Mouse (Mus musculus): ENCODE measurements around the gene R3hcc1l.

The R3hcc1l gene

GRCm38 (mm10) chr19:42540649-42541048 is 22.1 kb downstream of the R3hcc1l start:
- no peak for DNase-seq (ENCODE audit: low read depth, low spot score)

GRCm38 (mm10) chr19:42558701-42559100 is 40.1 kb downstream of the R3hcc1l start:
- no peak for DNase-seq (ENCODE audit: low read depth, low spot score)

- DNase-seq (ENCODE audit: low read depth, low spot score): no peak
Observed at GRCm38 (mm10) chr19:42561991-42562390, 43.4 kb downstream of the R3hcc1l start.

DNA sequence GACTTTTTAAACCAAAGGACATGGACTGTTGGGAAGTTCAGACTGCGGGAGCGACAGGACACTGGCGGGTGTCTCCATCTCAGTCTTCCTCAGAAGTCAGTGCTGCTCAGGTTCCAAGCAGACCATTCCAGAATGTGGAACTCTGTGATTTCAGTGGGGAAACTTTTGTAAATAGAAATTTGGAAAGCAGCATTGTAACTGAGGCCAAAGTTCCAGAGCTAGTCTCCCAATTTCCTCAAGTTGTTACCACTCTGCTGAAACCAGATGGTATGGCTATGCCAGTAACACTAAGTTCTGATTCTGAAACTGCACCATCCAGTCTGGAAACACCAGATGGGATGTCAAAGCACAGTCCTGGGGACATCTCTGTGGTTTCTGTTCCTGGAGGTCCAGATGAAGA is 44.4 kb downstream of the R3hcc1l start:
- no peak for DNase-seq (ENCODE audit: low read depth, low spot score)

DNA sequence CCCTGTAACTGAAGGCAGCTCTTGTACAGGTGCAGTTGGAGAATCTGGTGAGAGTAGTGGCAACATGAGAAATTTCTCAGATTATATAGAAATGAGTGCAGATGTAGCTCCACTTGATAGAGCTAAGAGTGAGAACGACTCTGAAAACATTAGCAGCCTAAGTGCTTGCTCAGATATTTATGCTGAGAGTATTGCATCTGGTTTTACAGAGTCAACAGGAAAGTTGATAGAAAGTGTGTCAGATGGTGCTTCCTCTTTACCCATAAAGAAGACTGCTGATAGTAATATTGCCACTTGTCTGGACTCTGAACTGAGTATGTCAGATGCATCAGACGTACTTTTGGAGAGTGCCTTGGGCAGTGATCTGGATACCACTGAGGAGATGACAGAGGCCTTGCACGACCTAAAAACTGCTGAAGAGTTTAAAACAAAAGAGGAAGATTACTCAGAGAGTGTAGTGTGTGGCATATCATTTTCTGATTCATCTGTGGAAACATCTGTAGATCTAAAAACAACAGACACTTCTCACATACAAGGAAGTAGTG is 45.2 kb downstream of the R3hcc1l start:
- DNase-seq (ENCODE audit: low read depth, low spot score): no peak

DNA sequence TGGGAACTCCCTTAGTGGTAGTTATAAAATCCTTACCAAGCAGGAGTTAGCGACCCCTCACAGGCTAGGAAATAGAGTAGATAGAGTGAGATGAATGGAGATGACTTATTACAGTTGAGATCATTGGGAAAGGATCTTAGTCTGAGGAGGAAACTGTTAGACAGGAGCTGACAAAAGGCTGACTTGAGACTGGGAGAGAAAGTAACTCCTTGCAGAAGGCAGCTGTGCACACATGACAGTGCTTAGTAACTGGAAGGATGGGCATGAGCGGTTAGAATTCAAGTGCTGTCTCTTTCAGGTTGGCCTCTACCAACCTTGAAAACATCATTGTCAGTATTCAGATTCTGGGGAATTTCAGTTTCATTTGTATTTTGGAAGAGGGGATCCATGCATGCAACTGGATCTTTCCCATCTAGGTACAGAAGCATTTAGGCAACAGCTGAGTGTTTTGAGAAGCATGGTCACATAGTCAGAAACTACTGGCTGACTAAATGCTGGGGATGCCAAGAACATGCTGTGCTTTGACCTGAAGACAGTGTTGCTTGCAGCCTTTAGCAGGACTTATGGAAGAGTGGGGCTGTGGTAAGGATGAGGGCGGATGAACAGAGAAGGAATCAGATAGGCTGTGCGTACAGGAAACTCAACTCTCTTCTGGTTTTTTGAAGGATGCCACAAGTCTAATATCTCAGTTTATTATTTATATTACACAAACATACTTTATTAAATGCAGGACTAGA is 47.9 kb downstream of the R3hcc1l start:
- no peak for DNase-seq (ENCODE audit: low read depth, low spot score)

- DNase-seq (ENCODE audit: low read depth, low spot score): no peak
Observed at GRCm38 (mm10) chr19:42567020-42567419, 48.5 kb downstream of the R3hcc1l start.

GRCm38 (mm10) chr19:42569076-42569475 is 50.5 kb downstream of the R3hcc1l start:
- no peak for DNase-seq (ENCODE audit: low read depth, low spot score)

GRCm38 (mm10) chr19:42571291-42571690 is 52.7 kb downstream of the R3hcc1l start:
- DNase-seq (ENCODE audit: low read depth, low spot score): no peak

- DNase-seq (ENCODE audit: low read depth, low spot score): no peak
Observed at GRCm38 (mm10) chr19:42575317-42575716, 56.8 kb downstream of the R3hcc1l start.

DNA sequence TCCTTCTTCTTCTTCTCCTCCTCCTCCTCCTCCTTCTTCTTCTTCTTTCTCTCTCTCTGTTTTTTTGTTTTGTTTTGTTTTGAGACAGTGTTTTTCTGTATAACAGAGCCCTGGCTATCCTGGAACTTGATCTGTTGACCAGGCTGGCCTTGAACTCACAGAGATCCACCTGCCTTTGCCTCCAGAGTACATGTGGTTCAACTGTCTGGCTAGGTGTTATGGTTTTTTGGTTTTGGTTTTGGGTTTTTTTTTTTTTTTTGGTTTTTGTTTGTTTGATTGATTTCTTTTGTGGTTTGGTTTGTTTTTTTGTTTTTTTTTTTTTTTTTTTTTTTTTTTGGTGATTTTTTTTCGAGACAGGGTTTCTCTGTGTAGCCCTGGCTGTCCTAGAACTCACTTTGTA is 58.3 kb downstream of the R3hcc1l start:
- DNase-seq (ENCODE audit: low read depth, low spot score): no peak

DNA sequence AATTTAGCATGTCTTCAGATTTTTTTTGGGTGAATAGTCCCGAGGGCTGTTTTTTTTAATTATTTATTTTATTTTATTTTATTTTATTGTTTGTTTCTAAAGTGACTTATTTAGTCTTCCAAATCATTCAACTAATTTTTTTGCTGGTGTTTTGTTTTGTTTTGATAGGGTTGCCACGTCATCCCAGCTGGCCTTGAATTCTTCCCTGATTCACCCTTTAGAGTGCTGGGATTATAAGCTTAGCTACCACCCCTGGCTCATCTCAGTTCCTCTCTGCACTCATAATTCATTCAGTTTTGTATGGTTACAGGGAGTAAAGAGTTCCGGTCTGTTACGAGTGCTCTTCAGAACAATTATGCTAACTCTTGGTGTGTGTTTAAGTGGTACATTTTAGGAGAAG is 60.1 kb downstream of the R3hcc1l start:
- no peak for DNase-seq (ENCODE audit: low read depth, low spot score)

DNA sequence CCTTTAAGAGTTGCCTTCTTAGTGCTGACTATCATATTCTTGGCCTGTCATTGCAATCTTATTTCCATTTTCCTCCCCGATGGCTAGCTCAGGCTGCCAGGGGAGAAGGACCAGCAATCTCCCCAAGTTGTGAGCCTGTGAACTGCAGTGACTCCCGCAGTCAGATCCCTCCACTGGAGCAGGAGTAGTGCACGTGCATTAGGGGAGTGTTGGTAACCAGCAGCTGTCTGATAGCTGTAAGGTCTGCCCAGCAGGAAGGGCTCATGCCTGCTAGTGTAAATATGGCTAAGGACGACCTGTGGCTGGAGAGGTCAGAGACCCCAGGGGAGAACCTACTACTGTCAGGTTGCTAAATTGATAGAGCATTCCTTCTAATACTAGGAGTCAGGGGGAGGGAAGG is 62.1 kb downstream of the R3hcc1l start:
- DNase-seq (ENCODE audit: low read depth, low spot score): no peak

- no peak for DNase-seq (ENCODE audit: low read depth, low spot score)
Observed at GRCm38 (mm10) chr19:42582811-42583370, 64.3 kb downstream of the R3hcc1l start.

- no peak for DNase-seq (ENCODE audit: low read depth, low spot score)
Observed at GRCm38 (mm10) chr19:42583677-42584076, 65.1 kb downstream of the R3hcc1l start.

- DNase-seq (ENCODE audit: low read depth, low spot score): no peak
Observed at GRCm38 (mm10) chr19:42584188-42584587, 65.6 kb downstream of the R3hcc1l start.

GRCm38 (mm10) chr19:42587704-42588103 is 69.1 kb downstream of the R3hcc1l start:
- no peak for DNase-seq (ENCODE audit: low read depth, low spot score)

- no peak for DNase-seq (ENCODE audit: low read depth, low spot score)
Observed at GRCm38 (mm10) chr19:42589246-42589645, 70.7 kb downstream of the R3hcc1l start.

DNA sequence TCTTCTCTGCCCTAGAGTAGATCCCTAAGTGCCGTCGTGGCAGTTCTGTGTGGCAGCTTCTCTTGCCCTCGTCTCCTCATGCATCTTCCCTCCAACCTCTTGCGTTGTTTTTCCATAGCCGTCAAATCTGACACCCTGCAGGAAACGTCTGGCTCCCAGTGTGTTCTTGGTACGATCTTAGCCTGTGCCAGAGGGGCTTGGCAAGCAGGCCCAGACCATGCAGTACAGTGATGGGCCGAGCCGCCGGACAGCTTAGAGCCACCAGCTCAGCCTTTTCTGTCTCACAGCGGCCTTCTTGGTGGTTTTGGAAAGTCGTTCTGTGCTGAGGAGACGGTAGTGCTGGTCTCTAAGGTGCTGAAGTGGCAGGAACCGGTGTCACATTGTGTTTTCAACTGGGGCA is 73.0 kb downstream of the R3hcc1l start:
- no peak for DNase-seq (ENCODE audit: low read depth, low spot score)

- DNase-seq (ENCODE audit: low read depth, low spot score): no peak
Observed at GRCm38 (mm10) chr19:42593456-42593855, 74.9 kb downstream of the R3hcc1l start.

DNA sequence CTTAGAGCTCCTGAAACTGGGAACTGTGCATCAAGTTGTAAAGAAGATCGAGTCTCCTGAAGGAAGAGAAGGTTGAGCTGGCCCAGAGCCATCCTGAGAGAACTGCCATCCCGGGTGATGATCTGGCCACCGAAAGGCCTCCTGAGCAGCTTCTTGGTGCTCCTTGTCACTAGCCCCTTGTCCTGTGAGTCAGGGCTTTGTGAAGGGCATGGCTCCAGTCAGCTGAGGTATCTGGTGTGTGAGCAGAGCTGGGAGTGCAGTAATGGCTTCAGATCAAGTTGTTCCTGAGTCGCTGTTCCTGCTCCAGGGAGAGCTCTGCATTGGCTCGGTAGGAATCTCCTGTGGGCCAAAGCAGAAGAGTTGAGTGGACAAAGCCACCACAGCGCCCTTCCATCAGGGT is 76.5 kb downstream of the R3hcc1l start:
- DNase-seq (ENCODE audit: low read depth, low spot score): no peak

DNA sequence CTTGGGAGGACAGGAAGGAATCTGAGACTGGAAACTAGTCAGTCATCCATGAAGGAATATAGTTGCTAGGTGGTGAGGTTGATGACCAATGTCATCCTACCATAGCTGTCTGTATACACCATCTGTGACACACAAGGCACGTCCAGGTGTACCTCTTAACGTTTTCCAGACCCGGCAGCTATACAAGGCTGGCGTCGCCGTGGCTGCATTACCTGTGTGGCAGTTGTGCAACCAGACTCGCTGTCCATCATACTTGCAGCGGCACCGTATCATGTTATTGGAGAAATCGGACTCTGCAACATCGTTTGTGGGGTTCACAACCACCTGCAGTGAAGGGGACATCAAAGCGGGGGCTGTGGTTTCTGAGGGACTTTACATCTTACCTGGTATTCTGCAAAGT is 78.7 kb downstream of the R3hcc1l start:
- DNase-seq (ENCODE audit: low read depth, low spot score): no peak

DNA sequence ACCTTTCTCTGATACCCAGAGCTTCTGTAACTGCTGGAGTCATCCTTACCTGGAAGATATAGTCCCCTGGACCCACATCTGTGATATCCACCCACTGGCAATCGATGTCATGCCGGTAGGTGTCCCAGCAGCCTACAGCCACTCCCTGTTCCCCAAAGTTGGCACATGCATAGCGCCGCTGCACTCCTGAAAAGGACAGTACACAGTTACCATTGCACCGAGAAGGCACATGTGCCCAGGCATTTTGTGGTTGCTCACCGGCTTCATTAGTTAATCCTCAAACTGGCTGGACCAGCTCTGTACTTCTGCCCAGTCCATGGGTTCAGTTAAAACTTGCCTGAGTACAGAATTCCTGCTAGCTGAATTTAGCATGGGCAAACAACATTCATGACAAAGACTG is 79.3 kb downstream of the R3hcc1l start:
- no peak for DNase-seq (ENCODE audit: low read depth, low spot score)
